Mouse (Mus musculus) myocyte (in vitro differentiated cells): ENCODE measurements at regions not wholly inside any gene's neighbourhood (a gene's known extent, or its start where the extent isn't known, plus 50 kb on each side); places are given as distances from the start of the nearest gene placed in this dataset.
A peak's percentile ranks its signal among the peaks of the same experiment; 100 is the strongest.

Source experiments
- H3K27me3 ChIP-seq: one replicate; pipeline ENCODE4 v1.6.1; 2011; ENCODE audit not compliant: control insufficient read depth, insufficient read depth, insufficient read length
- H3K36me3 ChIP-seq: one replicate; pipeline ENCODE4 v1.6.1; 2011; ENCODE audit not compliant: control insufficient read depth, insufficient read depth
- H3K4me2 ChIP-seq: one replicate; pipeline ENCODE4 v1.6.1; 2011; ENCODE audit warnings: low read depth, control low read depth
- H3K4me3 ChIP-seq: one replicate; pipeline ENCODE4 v1.5.1; 2011; ENCODE audit warnings: mild to moderate bottlenecking, control low read depth, moderate library complexity
- H3K79me2 ChIP-seq: one replicate; pipeline ENCODE4 v1.6.1; 2011; ENCODE audit not compliant: control insufficient read depth, insufficient read depth
- H3ac ChIP-seq: one replicate; pipeline ENCODE4 v1.6.1; 2011; ENCODE audit not compliant: control insufficient read depth, insufficient read length
- CEBPB ChIP-seq: IDR thresholded peaks from 2 replicates; pipeline ENCODE4 v1.6.1; 2011; ENCODE audit warnings: mild to moderate bottlenecking, moderate library complexity; ENCODE audit not compliant: poor library complexity, insufficient read depth, severe bottlenecking
- E2F4 ChIP-seq: IDR thresholded peaks from one replicate; pipeline ENCODE4 v1.6.1; 2011; ENCODE audit warnings: mild to moderate bottlenecking, control low read depth, moderate library complexity; ENCODE audit not compliant: insufficient read depth
- MAX ChIP-seq: IDR thresholded peaks from one replicate; pipeline ENCODE4 v1.6.1; 2011; ENCODE audit warnings: low read depth, mild to moderate bottlenecking, control low read depth
- MYOD1 ChIP-seq, 3 experiments: IDR thresholded peaks; one replicate each; pipeline ENCODE4 v1.6.1; 2011; ENCODE audit warnings: control low read depth in 2 of 3, low read depth in 2 of 3, mild to moderate bottlenecking in 2 of 3, moderate library complexity in 1 of 3; ENCODE audit not compliant: insufficient read length in 2 of 3, control insufficient read depth in 1 of 3
- MYOG ChIP-seq, 3 experiments: IDR thresholded peaks; one replicate each; pipeline ENCODE4 v1.6.1; 2011; ENCODE audit warnings: control low read depth in 2 of 3, low read depth in 2 of 3, mild to moderate bottlenecking in 2 of 3; ENCODE audit not compliant: insufficient read length in 2 of 3, control insufficient read depth in 1 of 3, insufficient read depth in 1 of 3
- POLR2A ChIP-seq: IDR thresholded peaks from one replicate; pipeline ENCODE4 v1.6.1; 2011; ENCODE audit warnings: low read depth, mild to moderate bottlenecking, control low read depth, moderate library complexity; ENCODE audit not compliant: insufficient read length
- POLR2AphosphoS2 ChIP-seq: IDR thresholded peaks from one replicate; pipeline ENCODE4 v1.6.1; 2011; ENCODE audit warnings: low read depth, control low read depth; ENCODE audit not compliant: insufficient read length
- REST ChIP-seq: IDR thresholded peaks from one replicate; pipeline ENCODE4 v1.6.1; 2011; ENCODE audit warnings: mild to moderate bottlenecking, control low read depth, moderate library complexity; ENCODE audit not compliant: insufficient read depth, insufficient read length
- SRF ChIP-seq: IDR thresholded peaks from one replicate; pipeline ENCODE4 v1.6.1; 2011; ENCODE audit warnings: low read depth; ENCODE audit not compliant: control insufficient read depth, insufficient read length
- TCF12 ChIP-seq: IDR thresholded peaks from one replicate; pipeline ENCODE4 v1.6.1; 2011; ENCODE audit warnings: mild to moderate bottlenecking, control low read depth; ENCODE audit not compliant: poor library complexity, insufficient read depth, severe bottlenecking
- TCF3 ChIP-seq: IDR thresholded peaks from one replicate; pipeline ENCODE4 v1.6.1; 2011; ENCODE audit warnings: low read depth, control low read depth; ENCODE audit not compliant: insufficient read length
- USF1 ChIP-seq: IDR thresholded peaks from one replicate; pipeline ENCODE4 v1.6.1; 2011; ENCODE audit warnings: low read depth, mild to moderate bottlenecking, control low read depth, moderate library complexity

GRCm38 (mm10) chr3:51031821-51032220 is 192.4 kb upstream of the Noct start:
- H3K79me2 ChIP-seq, result no peaks in the 10 kb centered on the region
- H3K4me2 ChIP-seq, result no peak overlapping the region
- no peak overlapping the region for H3K4me3 ChIP-seq
- H3ac ChIP-seq, result no peak overlapping the region
- no peak for TF ChIP-seq CEBPB
- no peak for TF ChIP-seq TCF12
- no peak for TF ChIP-seq TCF3
- no peak for TF ChIP-seq USF1
- no peak for TF ChIP-seq E2F4
- no peak for TF ChIP-seq POLR2A
- TF ChIP-seq REST, result no peak
- no peak for TF ChIP-seq MYOG (IDR thresholded peaks at IDR 0.05; ENCODE audit: control insufficient read depth in 1 of 3, insufficient read depth in 1 of 3, insufficient read length in 2 of 3, low read depth in 2 of 3)
- TF ChIP-seq SRF, result no peak
- TF ChIP-seq MYOD1 (IDR thresholded peaks at IDR 0.05; ENCODE audit: control insufficient read depth in 1 of 3, insufficient read length in 2 of 3, low read depth in 2 of 3), result no peak
- TF ChIP-seq POLR2AphosphoS2, result no peak
- TF ChIP-seq MAX, result no peak
- H3K36me3 ChIP-seq, result no peaks in the 10 kb centered on the region
- H3K27me3 ChIP-seq, result no peaks in the 10 kb centered on the region

- TF ChIP-seq TCF3 (no peak), TCF12 (no peak), MAX (no peak), E2F4 (no peak), SRF (no peak), CEBPB (no peak), REST (no peak), MYOD1 (IDR thresholded peaks at IDR 0.05; ENCODE audit: control insufficient read depth in 1 of 3, insufficient read length in 2 of 3, low read depth in 2 of 3) (no peak), MYOG (IDR thresholded peaks at IDR 0.05; ENCODE audit: control insufficient read depth in 1 of 3, insufficient read depth in 1 of 3, insufficient read length in 2 of 3, low read depth in 2 of 3) (no peak)
- Histone ChIP-seq H3K4me2 (no peak overlapping the region), H3K79me2 (no peaks in the 10 kb centered on the region), H3K27me3 (no peaks in the 10 kb centered on the region), H3ac (no peak overlapping the region), H3K36me3 (no peaks in the 10 kb centered on the region), H3K4me3 (no peak overlapping the region)
These were observed 191.0 kb upstream of the Noct start for GRCm38 (mm10) chr3:51033292-51033691.

- H3K27me3 ChIP-seq, result no peaks in the 10 kb centered on the region
- no peak for TF ChIP-seq POLR2A
- no peak for TF ChIP-seq TCF12
- TF ChIP-seq MYOG (IDR thresholded peaks at IDR 0.05; ENCODE audit: control insufficient read depth in 1 of 3, insufficient read depth in 1 of 3, insufficient read length in 2 of 3, low read depth in 2 of 3), result no peak
- TF ChIP-seq CEBPB, result no peak
- TF ChIP-seq REST, result no peak
- TF ChIP-seq E2F4, result no peak
- TF ChIP-seq USF1, result no peak
- no peak for TF ChIP-seq POLR2AphosphoS2
- no peak for TF ChIP-seq MYOD1 (IDR thresholded peaks at IDR 0.05; ENCODE audit: control insufficient read depth in 1 of 3, insufficient read length in 2 of 3, low read depth in 2 of 3)
- TF ChIP-seq SRF, result no peak
- TF ChIP-seq TCF3, result no peak
- no peak for TF ChIP-seq MAX
- no peaks in the 10 kb centered on the region for H3K36me3 ChIP-seq
These were observed 187.4 kb upstream of the Noct start for GRCm38 (mm10) chr3:51036700-51037306.

GRCm38 (mm10) chr3:51042223-51042846 is 181.9 kb upstream of the Noct start:
- Histone ChIP-seq H3K4me2 (peak overlapping the region; percentile 34), H3K79me2 (no peaks in the 10 kb centered on the region), H3K36me3 (no peaks in the 10 kb centered on the region), H3K27me3 (no peaks in the 10 kb centered on the region), H3K4me3 (no peak overlapping the region), H3ac (no peak overlapping the region)
- TF ChIP-seq CEBPB, result no peak
- no peak for TF ChIP-seq MYOG (IDR thresholded peaks at IDR 0.05; ENCODE audit: control insufficient read depth in 1 of 3, insufficient read depth in 1 of 3, insufficient read length in 2 of 3, low read depth in 2 of 3)
- TF ChIP-seq POLR2AphosphoS2, result no peak
- TF ChIP-seq SRF, result no peak
- no peak for TF ChIP-seq TCF12
- TF ChIP-seq TCF3, result no peak
- TF ChIP-seq POLR2A, result no peak
- no peak for TF ChIP-seq REST
- no peak for TF ChIP-seq MAX
- no peak for TF ChIP-seq E2F4
- no peak for TF ChIP-seq MYOD1 (IDR thresholded peaks at IDR 0.05; ENCODE audit: control insufficient read depth in 1 of 3, insufficient read length in 2 of 3, low read depth in 2 of 3)
- no peak for TF ChIP-seq USF1

More at GRCm38 (mm10) chr3:51036700-51037306, 187.4 kb upstream of the Noct start:
- Histone ChIP-seq H3K4me3 (no peak overlapping the region), H3K4me2 (no peak overlapping the region), H3ac (no peak overlapping the region), H3K79me2 (no peaks in the 10 kb centered on the region)
